Mouse (Mus musculus): ENCODE data around the gene Tagap1.
"Not testable (repeated sequence)": the region's sequence is repeated elsewhere in the genome, so short reads cannot be mapped to it uniquely, and the experiment has no call there.

DNA sequence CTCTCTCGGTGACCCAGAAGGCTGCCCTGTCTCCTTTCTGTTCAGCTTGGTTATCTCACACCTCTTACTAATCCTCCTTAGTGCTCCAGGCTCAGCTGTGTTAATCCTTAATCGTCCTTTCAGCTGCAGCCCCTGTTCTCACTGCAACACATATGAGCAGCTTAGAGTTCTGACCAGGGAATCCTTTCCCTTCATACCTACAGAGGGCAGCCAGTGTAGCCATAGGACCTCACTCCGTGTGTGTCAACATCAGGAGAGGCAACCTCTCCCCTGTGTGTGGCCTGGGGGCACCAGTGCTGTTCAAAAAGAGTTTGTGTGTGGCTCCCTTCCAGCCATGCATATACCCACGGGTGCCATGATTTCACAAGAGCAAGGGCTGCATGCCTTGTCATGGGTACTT is 44.7 kb upstream of the Tagap1 start:
- not testable (repeated sequence) for TF ChIP-seq CTCF (IDR thresholded peaks at IDR 0.05); EP300 (IDR thresholded peaks at IDR 0.05; ENCODE audit: insufficient read depth, low read depth, low read length)

Measured in heart, adult 2 months (tissue).